Mouse (Mus musculus): ENCODE measurements around the gene Moxd1.

DNA sequence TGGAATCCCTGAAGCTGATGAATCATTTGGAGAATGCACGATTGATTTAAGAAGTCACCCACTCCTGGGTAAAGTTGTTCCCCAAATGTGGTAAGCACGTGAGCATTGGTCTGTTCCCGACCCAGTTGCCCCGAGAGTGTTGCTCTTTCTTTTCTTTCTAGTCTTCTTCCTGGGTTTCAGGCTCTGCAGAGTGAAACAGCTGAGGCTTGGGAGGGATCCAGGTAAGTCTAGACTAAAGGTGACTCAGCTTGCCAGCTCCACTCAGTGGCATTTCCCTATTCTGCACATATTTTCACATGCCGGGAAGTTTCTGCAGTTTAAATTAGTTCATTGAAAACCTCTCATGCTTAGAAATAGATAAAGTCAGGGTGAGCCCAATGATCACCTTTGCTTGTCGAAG lies 13.2 kb upstream of the Moxd1 start:
- TF ChIP-seq CTCF (IDR thresholded peaks at IDR 0.05; ENCODE audit: low read depth, low read length) (no peak), POLR2A (IDR thresholded peaks at IDR 0.05; ENCODE audit: insufficient read depth, low read length) (no peak), EP300 (IDR thresholded peaks at IDR 0.05; ENCODE audit: insufficient read depth, low read depth, low read length) (no peak)
